Mouse (Mus musculus) midbrain, embryonic 11.5 days (tissue): ENCODE results near the gene Hnrnph1. TPM values are rescaled to one million over a fixed set of nuclear protein-coding genes. Genes with fewer than 3 reads are reported as not detected.
"Not testable (repeated sequence)": the region's sequence is repeated elsewhere in the genome, so short reads cannot be mapped to it uniquely, and the experiment has no call there.

Experiments
- ATAC-seq: fragments of 200-750 bp; cut with Nextera tagmentation; 2 replicates; pipeline ENCODE4 v1.8.0; 2017; ENCODE audit warnings: moderate TSS enrichment, moderate library complexity; ENCODE audit not compliant: low FRiP score
- DNase-seq: peaks from one replicate; pipeline ENCODE4 v3.0.0; 2015; ENCODE audit warnings: low spot score; ENCODE audit errors: missing footprints
- H3K27ac ChIP-seq: fragments of 300-500 bp; sonication (generic); 2 replicates; pipeline ENCODE4 v1.5.1; 2014; ENCODE audit warnings: low read depth, low read length
- H3K27me3 ChIP-seq: fragments of 300-500 bp; sonication (generic); 2 replicates; pipeline ENCODE4 v1.6.1; 2014; ENCODE audit warnings: mild to moderate bottlenecking, low read length, moderate library complexity, mixed read lengths; ENCODE audit not compliant: control insufficient read depth, insufficient read depth
- H3K36me3 ChIP-seq: fragments of 300-500 bp; sonication (generic); 2 replicates; pipeline ENCODE4 v1.6.1; 2014; ENCODE audit warnings: mild to moderate bottlenecking, low read length, moderate library complexity, mixed read lengths; ENCODE audit not compliant: control insufficient read depth, insufficient read depth
- H3K4me1 ChIP-seq: fragments of 300-500 bp; sonication (generic); 2 replicates; pipeline ENCODE4 v1.6.1; 2014; ENCODE audit warnings: low read length; ENCODE audit not compliant: control insufficient read depth, insufficient read depth
- H3K4me2 ChIP-seq: fragments of 300-500 bp; sonication (generic); 2 replicates; pipeline ENCODE4 v1.6.1; 2014; ENCODE audit warnings: mild to moderate bottlenecking, moderate library complexity
- H3K4me3 ChIP-seq: fragments of 300-500 bp; sonication (generic); 2 replicates; pipeline ENCODE4 v1.5.1; 2014; ENCODE audit warnings: low read depth, low read length
- H3K9ac ChIP-seq: fragments of 300-500 bp; sonication (generic); 2 replicates; pipeline ENCODE4 v1.6.1; 2014; ENCODE audit warnings: low read length
- H3K9me3 ChIP-seq: fragments of 300-500 bp; sonication (generic); 2 replicates; pipeline ENCODE4 v1.6.1; 2016; ENCODE audit warnings: low read length; ENCODE audit not compliant: control insufficient read depth
- WGBS: fragments of 180-500 bp; shearing (Covaris S2); extraction: QIAGEN DNeasy Blood & Tissue Kit; methylation state at CpG from one replicate; pipeline ENCODE4 v1.1.7; 2014; 5-methylcytosine and 5-hydroxymethylcytosine counted together
- polyA plus RNA-seq: library from polyadenylated mRNA; unstranded; fragments of >200 nt; fragmentation: Nextera tagmentation; extraction: Ambion mirVana; gene quantifications from 2 replicates; pipeline ENCODE4 v1.2.1, GENCODE M21; 2014

Hnrnph1 gene
- polyA plus RNA-seq, 1 experiment from 2014 or later = 848 TPM

DNA sequence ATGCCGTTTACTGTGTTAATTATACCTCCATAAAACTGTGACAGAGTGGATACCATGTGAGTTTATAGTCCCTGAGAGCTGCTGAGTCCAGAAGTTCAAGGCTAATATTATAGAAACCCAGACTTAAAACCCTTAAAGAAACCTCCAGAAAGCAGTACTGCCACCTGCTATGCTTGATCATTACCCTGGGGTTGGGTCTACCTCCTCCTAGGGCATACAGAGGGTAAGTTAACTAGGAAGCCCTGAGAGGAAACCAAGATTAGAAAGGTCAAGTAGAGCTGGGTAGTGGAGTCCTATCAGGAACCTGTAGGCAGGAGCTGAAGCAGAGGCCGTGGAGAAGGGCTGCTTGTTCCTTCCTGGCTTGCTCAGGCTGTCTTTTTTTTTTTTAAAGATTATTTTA is 24.6 kb upstream of the Hnrnph1 start:
- no peaks in the 10 kb centered on the region for H3K36me3 ChIP-seq
- H3K9me3 ChIP-seq = no peaks in the 10 kb centered on the region
- DNase-seq = no peak
- H3K27me3 ChIP-seq = no peaks in the 10 kb centered on the region
- H3K4me2 ChIP-seq = no peak overlapping the region
- WGBS = 90% methylated on average over 2 of the region's 2 CpGs
- no peak for ATAC-seq
- no peaks in the 10 kb centered on the region for H3K4me1 ChIP-seq
- no peak overlapping the region for H3K9ac ChIP-seq
- H3K27ac ChIP-seq = no peak overlapping the region
- no peak overlapping the region for H3K4me3 ChIP-seq

DNA sequence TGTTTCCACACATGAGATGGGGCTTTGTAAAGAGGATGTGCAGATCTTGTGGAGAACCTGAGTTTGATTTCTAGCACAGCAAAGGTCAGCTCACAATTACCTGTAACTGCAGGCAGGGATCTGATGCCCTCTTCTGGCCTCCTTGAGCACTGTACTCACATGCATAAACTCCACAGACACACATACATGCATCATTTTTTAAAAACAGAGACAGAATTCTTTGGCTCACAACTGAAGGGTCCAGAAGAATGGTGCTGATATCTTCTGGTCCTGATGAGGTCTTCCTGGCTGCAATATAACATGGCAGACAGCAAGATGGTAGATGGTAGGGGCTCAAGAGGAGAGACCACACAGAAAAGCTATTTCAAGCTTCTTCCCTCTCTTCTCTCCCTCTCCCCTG is 22.6 kb upstream of the Hnrnph1 start, which contains the start of gene Cby3:
Cby3 (plus strand) TSS at position 301 of the 400 bp plus-strand sequence.
- Histone ChIP-seq H3K27me3 (peaks cover 9% of the 10 kb centered on the region), H3K9me3 (no peaks in the 10 kb centered on the region), H3K27ac (no peak within 1 kb of the TSS), H3K4me2 (no peak within 1 kb of the TSS), H3K9ac (no peak within 1 kb of the TSS), H3K36me3 (no peaks in the 10 kb centered on the region), H3K4me1 (no peaks in the 10 kb centered on the region; the same call in 1 of the 2 replicates), H3K4me3 (no peak within 1 kb of the TSS)
- ATAC-seq (no peak), DNase-seq (no peak)

DNA sequence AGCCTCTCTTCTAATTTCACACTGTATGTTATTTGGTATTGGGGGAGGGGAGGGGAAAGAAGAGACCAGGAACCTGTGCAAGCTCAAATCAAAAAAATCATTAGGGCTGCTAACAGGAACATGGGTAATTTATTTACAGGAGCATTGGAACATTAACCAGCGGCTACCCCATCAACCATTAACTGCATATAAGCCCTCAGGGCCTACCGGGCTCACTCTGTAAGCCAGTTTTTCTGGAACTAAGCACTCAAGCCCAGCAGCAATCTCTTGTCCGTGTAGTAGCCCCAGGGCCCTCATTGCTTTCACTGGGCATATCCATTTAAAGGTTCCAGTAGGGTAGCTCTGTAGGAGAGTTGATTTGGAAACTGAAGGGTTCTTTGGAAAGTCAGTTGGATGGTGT is 21.9 kb upstream of the Hnrnph1 start:
- WGBS = 80% methylated on average over 3 of the region's 3 CpGs
- no peak for ATAC-seq

DNA sequence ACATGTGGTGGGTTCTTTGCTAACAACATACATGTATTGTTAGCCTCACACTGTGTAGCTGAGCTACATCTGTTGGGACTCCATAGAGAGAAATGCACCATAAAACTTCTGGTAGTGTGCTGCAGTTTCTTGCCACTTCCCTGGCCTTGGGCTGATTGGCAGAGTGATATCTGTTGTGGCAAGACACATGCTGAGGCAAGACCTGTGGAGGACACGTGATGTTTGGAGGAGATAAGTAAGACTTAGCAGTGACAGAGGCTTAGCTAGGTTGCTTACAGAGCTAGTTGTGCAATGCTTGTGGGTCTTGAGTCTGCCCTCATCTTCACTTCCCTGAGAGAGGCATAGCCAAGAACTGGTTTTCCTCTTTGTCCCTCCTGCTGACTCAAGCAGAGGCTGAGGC is 21.4 kb upstream of the Hnrnph1 start:
- peaks cover 3% of the 10 kb centered on the region; the same call in 1 of the 2 replicates for H3K4me1 ChIP-seq
- 68% methylated on average over 1 of the region's 1 CpGs for WGBS

More for the DNA sequence above, 21.9 kb upstream of the Hnrnph1 start:
- H3K9ac ChIP-seq = no peak overlapping the region
- peaks cover 3% of the 10 kb centered on the region; the same call in 1 of the 2 replicates for H3K4me1 ChIP-seq
- no peaks in the 10 kb centered on the region for H3K9me3 ChIP-seq
- H3K36me3 ChIP-seq = no peaks in the 10 kb centered on the region
- DNase-seq = no peak
- H3K4me3 ChIP-seq = no peak overlapping the region
- H3K27me3 ChIP-seq = peaks cover 13% of the 10 kb centered on the region
- no peak overlapping the region for H3K27ac ChIP-seq
- no peak overlapping the region for H3K4me2 ChIP-seq

DNA sequence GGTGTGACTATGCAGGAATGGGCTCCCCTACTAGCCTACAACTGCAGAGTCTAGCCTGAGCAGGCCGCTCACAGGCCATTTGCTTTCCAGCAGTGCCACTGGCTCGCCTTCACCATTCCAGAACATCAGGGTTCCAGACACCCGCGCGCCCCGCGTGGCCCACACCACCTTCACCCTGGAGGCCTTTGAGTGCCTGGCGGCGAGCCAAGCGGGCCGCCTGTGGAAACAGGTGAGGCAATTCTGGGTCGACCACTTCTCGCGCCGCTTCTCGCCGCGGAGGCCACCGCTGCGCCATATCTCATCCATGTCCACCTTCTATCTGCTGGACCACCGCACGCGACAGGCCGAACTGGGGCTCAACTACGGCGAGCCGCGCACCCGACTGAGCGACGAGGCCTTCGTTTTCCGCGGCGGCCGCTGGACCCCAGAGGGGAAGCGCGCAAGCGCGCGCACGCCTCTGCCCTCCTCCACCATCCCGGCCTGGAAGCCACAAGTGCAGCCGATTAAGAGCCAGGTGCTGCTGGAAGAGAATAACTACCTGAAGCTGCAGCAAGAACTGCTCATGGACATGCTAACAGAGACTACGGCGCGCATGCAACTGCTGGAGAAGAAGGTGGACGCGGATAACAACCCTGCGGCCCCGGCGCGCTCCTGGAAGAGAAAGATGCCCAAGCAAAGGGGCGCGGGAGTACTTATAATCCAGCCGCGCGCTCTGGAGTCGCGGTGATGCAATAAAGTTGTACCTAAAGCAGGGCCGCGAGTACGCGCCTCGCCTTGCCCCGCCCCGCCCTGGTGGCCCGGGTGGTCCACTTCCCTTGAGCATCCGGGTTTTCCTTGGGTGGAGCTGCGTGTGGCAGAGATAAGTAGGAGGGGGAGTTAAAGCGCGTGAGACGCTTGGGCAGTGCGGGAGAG is 17.6 kb upstream of the Hnrnph1 start:
- ATAC-seq = peak; percentile 63
- H3K27ac ChIP-seq = no peak overlapping the region
- WGBS = 2% methylated on average over 74 of the region's 74 CpGs

More for the DNA sequence above, 21.4 kb upstream of the Hnrnph1 start:
- Histone ChIP-seq H3K36me3 (no peaks in the 10 kb centered on the region), H3K4me3 (no peak overlapping the region), H3K4me2 (no peak overlapping the region), H3K27ac (no peak overlapping the region), H3K9me3 (no peaks in the 10 kb centered on the region), H3K27me3 (peaks cover 13% of the 10 kb centered on the region), H3K9ac (no peak overlapping the region)
- no peak for DNase-seq
- no peak for ATAC-seq

GRCm38 (mm10) chr11:50361282-50361681 is 15.5 kb upstream of the Hnrnph1 start:
- 83% methylated on average over 1 of the region's 1 CpGs for WGBS
- ATAC-seq, H3K4me1 ChIP-seq, H3K4me3 ChIP-seq, DNase-seq, H3K36me3 ChIP-seq, H3K27ac ChIP-seq, H3K9ac ChIP-seq, H3K4me2 ChIP-seq, H3K9me3 ChIP-seq: not testable (repeated sequence)
- peaks cover 13% of the 10 kb centered on the region for H3K27me3 ChIP-seq

More for the DNA sequence above, 17.6 kb upstream of the Hnrnph1 start:
- peak overlapping the region; percentile 50 for H3K4me3 ChIP-seq
- peak overlapping the region; percentile 79 for H3K4me2 ChIP-seq
- peaks cover 13% of the 10 kb centered on the region for H3K27me3 ChIP-seq
- peak overlapping the region; percentile 63 for H3K9ac ChIP-seq
- H3K4me1 ChIP-seq = peaks cover 3% of the 10 kb centered on the region; the same call in 1 of the 2 replicates
- H3K9me3 ChIP-seq = no peaks in the 10 kb centered on the region
- peak; percentile 94 for DNase-seq
- H3K36me3 ChIP-seq = no peaks in the 10 kb centered on the region

GRCm38 (mm10) chr11:50364548-50364947 is 12.2 kb upstream of the Hnrnph1 start:
- DNase-seq (peak; percentile 98), ATAC-seq (peak; percentile 44; the same call in 1 of the 2 replicates)
- H3K4me2 ChIP-seq = no peak overlapping the region
- no peak overlapping the region for H3K27ac ChIP-seq
- H3K9me3 ChIP-seq = no peaks in the 10 kb centered on the region
- H3K36me3 ChIP-seq = no peaks in the 10 kb centered on the region
- no peaks in the 10 kb centered on the region for H3K27me3 ChIP-seq
- no peak overlapping the region for H3K4me3 ChIP-seq
- H3K4me1 ChIP-seq = peaks cover 2% of the 10 kb centered on the region; the same call in 1 of the 2 replicates
- no peak overlapping the region for H3K9ac ChIP-seq
- WGBS = 19% methylated on average over 4 of the region's 4 CpGs

DNA sequence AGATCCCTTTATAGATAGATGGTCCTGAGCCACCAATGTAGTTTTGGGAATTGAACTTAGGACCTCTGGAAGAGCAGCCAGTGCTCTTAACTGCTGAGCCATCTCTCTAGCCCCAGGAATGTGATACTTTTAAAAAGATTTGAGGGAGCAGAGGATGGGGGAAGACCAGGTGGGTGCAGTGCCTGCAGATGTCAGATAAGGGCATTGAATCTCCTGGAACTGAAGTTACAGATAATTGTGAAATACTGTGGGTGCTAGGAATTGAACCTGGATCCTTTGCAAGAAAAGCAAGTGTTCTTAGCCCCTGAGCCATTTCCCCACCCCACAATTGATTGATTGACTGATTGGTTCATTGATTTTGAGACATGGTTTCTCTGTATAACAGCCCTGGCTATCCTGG is 11.5 kb upstream of the Hnrnph1 start:
- ATAC-seq = no peak
- H3K27ac ChIP-seq = no peak overlapping the region
- DNase-seq = no peak

GRCm38 (mm10) chr11:50367531-50367930 is 9.3 kb upstream of the Hnrnph1 start:
- Histone ChIP-seq H3K9ac (no peak overlapping the region), H3K4me2 (no peak overlapping the region), H3K4me3 (no peak overlapping the region), H3K27me3 (peaks cover 4% of the 10 kb centered on the region; the same call in 1 of the 2 replicates), H3K9me3 (no peaks in the 10 kb centered on the region), H3K27ac (no peak overlapping the region), H3K4me1 (peaks cover 5% of the 10 kb centered on the region; the same call in 1 of the 2 replicates), H3K36me3 (no peaks in the 10 kb centered on the region)
- 90% methylated on average over 9 of the region's 9 CpGs for WGBS
- ATAC-seq = no peak
- DNase-seq = peak; percentile 51

More for the DNA sequence above, 11.5 kb upstream of the Hnrnph1 start:
- no peaks in the 10 kb centered on the region for H3K27me3 ChIP-seq
- H3K9me3 ChIP-seq = no peaks in the 10 kb centered on the region
- no peak overlapping the region for H3K4me2 ChIP-seq
- H3K36me3 ChIP-seq = no peaks in the 10 kb centered on the region
- H3K4me1 ChIP-seq = no peaks in the 10 kb centered on the region
- no peak overlapping the region for H3K4me3 ChIP-seq
- no peak overlapping the region for H3K9ac ChIP-seq
